Mouse (Mus musculus): ENCODE data around the gene Cdh3. TPM values are rescaled to one million over a fixed set of nuclear protein-coding genes. Genes with fewer than 3 reads are reported as not detected.
"Not testable (repeated sequence)": the region's sequence is repeated elsewhere in the genome, so short reads cannot be mapped to it uniquely, and the experiment has no call there.

Gene Cdh3
- polyA plus RNA-seq, 1 experiment from 2014 or later, result 3.8 TPM

- DNase-seq (ENCODE audit: low spot score) (no peak), ATAC-seq (replicated peaks; ENCODE audit: low FRiP score) (no peak)
- Histone ChIP-seq H3K9me3 (ENCODE audit: control insufficient read depth, low read length) (no peaks in the 10 kb centered on the region), H3K36me3 (ENCODE audit: control insufficient read depth, insufficient read depth, low read length) (no peaks in the 10 kb centered on the region), H3K9ac (ENCODE audit: low read length) (no peak overlapping the region), H3K4me1 (replicated peaks; ENCODE audit: control insufficient read depth, insufficient read depth, low read length) (no peaks in the 10 kb centered on the region), H3K4me3 (ENCODE audit: low read depth, low read length) (no peak overlapping the region), H3K27ac (ENCODE audit: low read depth, low read length) (no peak overlapping the region), H3K4me2 (ENCODE audit: low read depth, low read length, severe bottlenecking) (no peak overlapping the region), H3K27me3 (ENCODE audit: control insufficient read depth, insufficient read depth, low read length) (no peaks in the 10 kb centered on the region)
- 83% methylated on average over 4 of the region's 4 CpGs for WGBS
Measured at GRCm38 (mm10) chr8:106570386-106570785, 59.7 kb downstream of the Cdh3 start.

GRCm38 (mm10) chr8:106571551-106572172 is 61.0 kb downstream of the Cdh3 start:
- DNase-seq (ENCODE audit: low spot score), result no peak
- no peaks in the 10 kb centered on the region for H3K4me1 ChIP-seq (replicated peaks; ENCODE audit: control insufficient read depth, insufficient read depth, low read length)

DNA sequence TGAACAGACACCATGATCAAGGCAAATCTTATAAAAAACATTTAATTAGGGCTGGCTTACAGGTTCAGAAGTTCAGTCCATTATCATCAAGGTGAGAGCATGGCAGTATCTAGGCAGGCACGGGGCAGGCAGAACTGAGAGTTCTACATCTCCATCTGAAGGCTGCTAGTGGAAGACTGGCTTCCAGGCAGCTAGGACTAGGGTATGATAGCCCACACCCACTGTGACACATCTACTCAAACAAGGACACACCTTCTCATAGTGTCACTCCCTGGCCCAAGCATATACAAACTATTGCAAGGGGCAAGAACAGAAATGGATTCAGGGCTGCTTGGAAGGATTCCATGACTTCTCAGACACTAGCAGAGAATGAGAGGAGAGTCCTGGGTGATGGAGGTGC is 61.5 kb downstream of the Cdh3 start:
- not testable (repeated sequence) for ATAC-seq (replicated peaks; ENCODE audit: low FRiP score); H3K9me3 ChIP-seq (ENCODE audit: control insufficient read depth, low read length); H3K36me3 ChIP-seq (ENCODE audit: control insufficient read depth, insufficient read depth, low read length); H3K4me2 ChIP-seq (ENCODE audit: low read depth, low read length, severe bottlenecking); H3K9ac ChIP-seq (ENCODE audit: low read length); DNase-seq (ENCODE audit: low spot score); H3K4me3 ChIP-seq (ENCODE audit: low read depth, low read length); H3K27ac ChIP-seq (ENCODE audit: low read depth, low read length); H3K4me1 ChIP-seq (replicated peaks; ENCODE audit: control insufficient read depth, insufficient read depth, low read length); H3K27me3 ChIP-seq (ENCODE audit: control insufficient read depth, insufficient read depth, low read length)
- WGBS, result 92% methylated on average over 1 of the region's 1 CpGs

More at GRCm38 (mm10) chr8:106571551-106572172, 61.0 kb downstream of the Cdh3 start:
- H3K36me3 ChIP-seq (ENCODE audit: control insufficient read depth, insufficient read depth, low read length), result no peaks in the 10 kb centered on the region
- H3K9me3 ChIP-seq (ENCODE audit: control insufficient read depth, low read length), result no peaks in the 10 kb centered on the region
- H3K4me2 ChIP-seq (ENCODE audit: low read depth, low read length, severe bottlenecking), result no peak overlapping the region
- WGBS, result 89% methylated on average over 5 of the region's 5 CpGs
- no peak overlapping the region for H3K9ac ChIP-seq (ENCODE audit: low read length)
- H3K27ac ChIP-seq (ENCODE audit: low read depth, low read length), result no peak overlapping the region
- no peaks in the 10 kb centered on the region for H3K27me3 ChIP-seq (ENCODE audit: control insufficient read depth, insufficient read depth, low read length)
- no peak for ATAC-seq (replicated peaks; ENCODE audit: low FRiP score)
- H3K4me3 ChIP-seq (ENCODE audit: low read depth, low read length), result no peak overlapping the region

- WGBS, result 69% methylated on average over 20 of the region's 20 CpGs
- H3K9ac ChIP-seq (ENCODE audit: low read length); ATAC-seq (replicated peaks; ENCODE audit: low FRiP score); H3K4me1 ChIP-seq (replicated peaks; ENCODE audit: control insufficient read depth, insufficient read depth, low read length); H3K9me3 ChIP-seq (ENCODE audit: control insufficient read depth, low read length); H3K27ac ChIP-seq (ENCODE audit: low read depth, low read length); H3K27me3 ChIP-seq (ENCODE audit: control insufficient read depth, insufficient read depth, low read length); H3K36me3 ChIP-seq (ENCODE audit: control insufficient read depth, insufficient read depth, low read length); DNase-seq (ENCODE audit: low spot score); H3K4me3 ChIP-seq (ENCODE audit: low read depth, low read length); H3K4me2 ChIP-seq (ENCODE audit: low read depth, low read length, severe bottlenecking): not testable (repeated sequence)
Measured at GRCm38 (mm10) chr8:106573168-106573567, 62.5 kb downstream of the Cdh3 start, which contains the start of gene Gm10073. Gene Gm10073, minus strand, starts transcription at chr8:106573461.

DNA sequence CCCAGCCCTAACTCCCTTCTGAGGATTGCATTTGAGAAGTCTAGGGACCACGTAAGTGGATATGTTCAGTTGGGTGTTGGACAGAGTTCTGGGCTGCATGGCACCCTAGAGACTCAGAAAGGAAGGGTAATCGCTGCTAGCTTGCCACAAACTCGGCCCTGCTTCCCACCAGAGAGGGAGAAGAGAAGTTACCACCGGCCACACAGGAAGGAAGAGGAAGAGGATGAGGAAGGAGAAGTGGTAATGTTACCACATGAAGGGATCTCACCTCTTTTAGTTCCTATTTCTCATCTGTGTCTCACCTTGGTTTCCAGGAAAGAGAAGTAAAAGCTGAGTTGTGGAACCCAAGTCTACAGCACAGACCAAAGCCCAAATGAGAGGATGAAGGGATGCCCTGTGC is 63.6 kb downstream of the Cdh3 start:
- DNase-seq (ENCODE audit: low spot score) (no peak), ATAC-seq (replicated peaks; ENCODE audit: low FRiP score) (no peak)
- no peaks in the 10 kb centered on the region for H3K9me3 ChIP-seq (ENCODE audit: control insufficient read depth, low read length)
- no peak overlapping the region for H3K4me3 ChIP-seq (ENCODE audit: low read depth, low read length)
- H3K36me3 ChIP-seq (ENCODE audit: control insufficient read depth, insufficient read depth, low read length), result no peaks in the 10 kb centered on the region
- no peak overlapping the region for H3K4me2 ChIP-seq (ENCODE audit: low read depth, low read length, severe bottlenecking)
- 89% methylated on average over 4 of the region's 4 CpGs for WGBS
- H3K27ac ChIP-seq (ENCODE audit: low read depth, low read length), result no peak overlapping the region
- H3K4me1 ChIP-seq (replicated peaks; ENCODE audit: control insufficient read depth, insufficient read depth, low read length), result no peaks in the 10 kb centered on the region
- H3K27me3 ChIP-seq (ENCODE audit: control insufficient read depth, insufficient read depth, low read length), result no peaks in the 10 kb centered on the region
- H3K9ac ChIP-seq (ENCODE audit: low read length), result no peak overlapping the region

- whole genome bisulfite sequencing, result 66% methylated on average over 6 of the region's 6 CpGs
- Histone ChIP-seq H3K4me2 (ENCODE audit: low read depth, low read length, severe bottlenecking) (no peak overlapping the region), H3K36me3 (ENCODE audit: control insufficient read depth, insufficient read depth, low read length) (no peaks in the 10 kb centered on the region), H3K27ac (ENCODE audit: low read depth, low read length) (no peak overlapping the region), H3K4me3 (ENCODE audit: low read depth, low read length) (no peak overlapping the region), H3K4me1 (replicated peaks; ENCODE audit: control insufficient read depth, insufficient read depth, low read length) (no peaks in the 10 kb centered on the region), H3K27me3 (ENCODE audit: control insufficient read depth, insufficient read depth, low read length) (no peaks in the 10 kb centered on the region), H3K9me3 (ENCODE audit: control insufficient read depth, low read length) (no peaks in the 10 kb centered on the region), H3K9ac (ENCODE audit: low read length) (no peak overlapping the region)
- DNase-seq (ENCODE audit: low spot score) (no peak), ATAC-seq (replicated peaks; ENCODE audit: low FRiP score) (no peak)
Measured at GRCm38 (mm10) chr8:106576849-106577555, 66.3 kb downstream of the Cdh3 start.

DNA sequence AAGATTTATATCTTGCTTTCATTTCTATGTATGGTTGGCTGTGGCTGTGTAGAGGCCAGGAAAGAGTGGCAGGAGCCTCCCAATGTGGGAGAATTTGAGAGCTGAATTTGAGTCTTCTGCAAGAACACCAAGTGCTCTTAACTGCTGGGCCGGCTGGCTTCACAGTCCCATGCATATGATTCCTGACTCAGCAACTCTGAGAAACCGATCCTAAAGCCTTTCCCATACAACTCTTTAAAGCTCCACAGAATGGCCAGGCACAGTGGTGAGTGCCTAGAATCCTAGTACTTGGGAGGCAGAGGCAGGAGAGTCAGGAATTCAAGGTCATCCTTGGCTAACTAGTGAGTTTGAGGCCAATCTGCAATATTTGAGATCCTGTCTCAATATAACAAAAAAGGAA is 68.8 kb downstream of the Cdh3 start:
- Histone ChIP-seq H3K4me1 (replicated peaks; ENCODE audit: control insufficient read depth, insufficient read depth, low read length) (no peaks in the 10 kb centered on the region), H3K36me3 (ENCODE audit: control insufficient read depth, insufficient read depth, low read length) (no peaks in the 10 kb centered on the region), H3K27ac (ENCODE audit: low read depth, low read length) (no peak overlapping the region), H3K4me3 (ENCODE audit: low read depth, low read length) (no peak overlapping the region), H3K4me2 (ENCODE audit: low read depth, low read length, severe bottlenecking) (no peak overlapping the region), H3K27me3 (ENCODE audit: control insufficient read depth, insufficient read depth, low read length) (no peaks in the 10 kb centered on the region), H3K9ac (ENCODE audit: low read length) (no peak overlapping the region), H3K9me3 (ENCODE audit: control insufficient read depth, low read length) (no peaks in the 10 kb centered on the region)
- 68% methylated on average over 2 of the region's 2 CpGs for WGBS
- ATAC-seq (replicated peaks; ENCODE audit: low FRiP score), result no peak
- no peak for DNase-seq (ENCODE audit: low spot score)

DNA sequence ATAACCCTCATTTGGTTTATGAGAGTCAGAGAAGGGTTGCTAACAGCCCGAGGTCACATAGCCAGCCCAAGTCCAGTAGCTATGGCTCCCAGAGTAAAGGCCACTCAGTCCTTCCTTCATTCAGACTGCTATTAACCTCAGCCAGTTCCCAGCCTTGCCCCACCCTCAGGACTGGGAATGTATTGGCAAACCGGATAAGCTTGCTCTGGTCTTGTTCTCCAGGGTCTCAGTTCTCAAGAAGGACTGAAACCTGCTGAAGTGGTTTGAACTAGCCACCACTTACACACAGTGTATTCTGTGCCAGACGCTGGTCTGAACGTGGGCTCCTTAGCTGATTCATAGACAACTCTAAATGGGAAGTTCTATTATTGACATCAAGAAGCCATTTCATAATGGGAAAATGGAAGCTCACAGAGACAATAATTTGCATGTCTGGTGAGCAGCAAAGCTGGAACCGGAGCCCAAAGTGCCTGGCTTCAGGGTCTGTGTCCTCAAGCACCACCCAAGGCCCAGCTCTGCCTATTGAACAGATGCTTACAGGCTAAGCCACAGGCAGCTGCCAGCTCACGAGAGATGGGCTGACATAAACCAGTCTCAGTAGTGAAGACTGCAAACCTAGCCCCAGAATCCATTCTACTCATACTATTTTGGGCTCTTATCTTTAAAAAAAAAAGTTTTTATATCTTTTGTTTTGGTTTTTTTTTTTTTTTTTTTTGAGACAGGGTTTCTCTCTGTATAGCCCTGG is 70.8 kb downstream of the Cdh3 start:
- Histone ChIP-seq H3K4me3 (ENCODE audit: low read depth, low read length) (no peak overlapping the region), H3K4me1 (replicated peaks; ENCODE audit: control insufficient read depth, insufficient read depth, low read length) (no peaks in the 10 kb centered on the region), H3K27me3 (ENCODE audit: control insufficient read depth, insufficient read depth, low read length) (no peaks in the 10 kb centered on the region), H3K36me3 (ENCODE audit: control insufficient read depth, insufficient read depth, low read length) (no peaks in the 10 kb centered on the region), H3K4me2 (ENCODE audit: low read depth, low read length, severe bottlenecking) (no peak overlapping the region), H3K9ac (ENCODE audit: low read length) (no peak overlapping the region), H3K9me3 (ENCODE audit: control insufficient read depth, low read length) (no peaks in the 10 kb centered on the region), H3K27ac (ENCODE audit: low read depth, low read length) (no peak overlapping the region)
- ATAC-seq (replicated peaks; ENCODE audit: low FRiP score), result no peak
- no peak for DNase-seq (ENCODE audit: low spot score)
- WGBS, result 78% methylated on average over 6 of the region's 6 CpGs
